Mouse (Mus musculus) cortical plate, adult 2 months (tissue): ENCODE measurements around the gene Galnt15.

ENCODE experiments used
- CTCF ChIP-seq: fragments of 200-500 bp; IDR thresholded peaks from 2 replicates; pipeline ENCODE4 v1.5.1; 2011; ENCODE audit warnings: mild to moderate bottlenecking, control low read depth, low read length; ENCODE audit not compliant: insufficient read depth; ENCODE audit errors: extremely low read depth
- POLR2A ChIP-seq: fragments of 200-500 bp; IDR thresholded peaks from 2 replicates; pipeline ENCODE4 v1.6.1; 2011; ENCODE audit warnings: mild to moderate bottlenecking, low read length, control low read depth; ENCODE audit not compliant: insufficient read depth; ENCODE audit errors: extremely low read depth

DNA sequence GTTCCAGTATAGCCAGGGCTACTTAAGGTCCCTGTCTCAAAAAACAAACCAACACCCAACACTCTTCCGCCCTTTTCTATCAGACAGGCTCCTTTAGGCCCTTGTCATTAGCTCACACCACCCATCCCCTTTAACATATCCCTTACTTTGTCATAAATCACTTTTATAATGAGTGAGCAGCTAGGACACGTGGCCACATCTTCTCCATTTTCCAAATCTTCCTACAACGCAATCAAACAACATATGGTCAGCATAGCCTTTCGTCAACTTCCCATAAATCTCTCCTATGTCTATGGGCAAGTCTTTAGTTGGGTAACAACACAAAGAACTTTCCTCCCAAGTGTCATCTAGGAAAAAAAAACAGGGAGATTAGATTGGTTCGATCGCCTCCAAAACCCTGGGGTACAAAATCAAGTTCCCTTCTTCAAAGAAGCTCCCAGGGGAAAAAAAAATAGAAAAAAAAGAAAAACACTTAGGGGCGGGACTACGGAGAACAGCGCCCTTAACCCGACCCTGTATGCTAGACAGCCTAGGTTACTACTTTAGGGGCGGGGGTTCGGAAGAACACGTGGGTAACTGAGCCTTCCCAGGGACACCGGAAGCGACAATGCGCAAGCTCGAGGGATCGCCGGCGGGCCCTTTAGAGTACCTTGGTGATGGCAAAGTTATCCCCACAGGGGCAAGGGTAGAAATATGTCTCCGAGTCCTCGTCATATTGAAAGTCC is 56.1 kb downstream of the Galnt15 start, which contains the start of gene Oxnad1:
- TF ChIP-seq POLR2A: no peak
- no peak for TF ChIP-seq CTCF
